Mouse (Mus musculus) midbrain, embryonic 10.5 days (tissue): Measurements from ENCODE around the gene Prkce. TPM values are rescaled to one million over a fixed set of nuclear protein-coding genes. Genes with fewer than 3 reads are reported as not detected.

ENCODE experiments used
- DNase-seq: peaks from one replicate; pipeline ENCODE4 v3.0.0-alpha.2; 2017; ENCODE audit warnings: low spot score
- H3K27ac ChIP-seq: fragments of 300-500 bp; sonication (generic); replicated peaks from 2 replicates; pipeline ENCODE4 v1.5.1; 2016; ENCODE audit warnings: mild to moderate bottlenecking
- H3K27me3 ChIP-seq: fragments of 300-500 bp; sonication (generic); 2 replicates; pipeline ENCODE4 v1.6.1; 2016; ENCODE audit warnings: low read depth, mild to moderate bottlenecking; ENCODE audit not compliant: poor library complexity, severe bottlenecking
- H3K36me3 ChIP-seq: fragments of 300-500 bp; sonication (generic); 2 replicates; pipeline ENCODE4 v1.6.1; 2016; ENCODE audit warnings: mild to moderate bottlenecking, moderate library complexity
- H3K4me1 ChIP-seq: fragments of 300-500 bp; sonication (generic); 2 replicates; pipeline ENCODE4 v1.6.1; 2016
- H3K4me3 ChIP-seq: fragments of 300-500 bp; sonication (generic); 2 replicates; pipeline ENCODE4 v1.5.1; 2016; ENCODE audit warnings: mild to moderate bottlenecking, moderate library complexity
- H3K9me3 ChIP-seq: fragments of 300-500 bp; sonication (generic); replicated peaks from 2 replicates; pipeline ENCODE4 v1.6.1; 2016; ENCODE audit warnings: mild to moderate bottlenecking
- WGBS: fragments of 180-500 bp; shearing (Covaris S2); methylation state at CpG from one replicate; pipeline ENCODE4 v1.1.7; 2016; 5-methylcytosine and 5-hydroxymethylcytosine counted together
- polyA plus RNA-seq: library from polyadenylated mRNA; unstranded; fragments of >200 nt; fragmentation: Nextera tagmentation; extraction: Ambion mirVana; gene quantifications from 2 replicates; pipeline ENCODE4 v1.2.1, GENCODE M21; 2016

Gene Prkce
- polyA plus RNA-seq, 1 experiment from 2014 or later: 2.9 TPM

DNA sequence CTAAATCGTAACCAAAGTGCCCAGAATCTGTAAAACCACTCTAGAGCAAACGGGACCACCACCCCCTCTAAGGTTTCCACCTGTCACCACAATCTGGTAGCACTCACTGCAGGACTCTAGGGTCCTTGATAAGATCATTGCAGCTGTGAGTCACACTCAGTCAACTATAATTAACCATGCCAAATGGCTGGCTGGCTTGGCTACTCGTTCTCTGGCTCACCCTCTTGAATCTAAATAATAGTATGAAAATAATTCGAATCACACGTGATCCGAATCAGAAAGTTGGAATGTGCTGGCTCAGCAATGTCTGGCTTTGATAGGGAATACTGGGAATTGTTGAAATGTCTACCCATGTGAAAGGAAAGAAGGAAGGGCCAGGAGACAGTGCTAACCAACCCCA is 288.9 kb downstream of the Prkce start:
- H3K4me3 ChIP-seq: no peak overlapping the region
- 83% methylated on average over 6 of the region's 6 CpGs for WGBS
- no peak overlapping the region for H3K27ac ChIP-seq
- H3K36me3 ChIP-seq: no peaks in the 10 kb centered on the region
- no peaks in the 10 kb centered on the region for H3K27me3 ChIP-seq
- H3K4me1 ChIP-seq: no peaks in the 10 kb centered on the region
- no peak for DNase-seq
- H3K9me3 ChIP-seq: no peaks in the 10 kb centered on the region

GRCm38 (mm10) chr17:86458302-86458980 is 290.9 kb downstream of the Prkce start:
- no peak overlapping the region for H3K4me3 ChIP-seq
- no peak for DNase-seq
- H3K4me1 ChIP-seq: no peaks in the 10 kb centered on the region
- no peaks in the 10 kb centered on the region for H3K9me3 ChIP-seq
- H3K36me3 ChIP-seq: no peaks in the 10 kb centered on the region
- H3K27ac ChIP-seq: no peak overlapping the region
- 85% methylated on average over 11 of the region's 11 CpGs for WGBS
- H3K27me3 ChIP-seq: peaks cover 8% of the 10 kb centered on the region; the same call in 1 of the 2 replicates

DNA sequence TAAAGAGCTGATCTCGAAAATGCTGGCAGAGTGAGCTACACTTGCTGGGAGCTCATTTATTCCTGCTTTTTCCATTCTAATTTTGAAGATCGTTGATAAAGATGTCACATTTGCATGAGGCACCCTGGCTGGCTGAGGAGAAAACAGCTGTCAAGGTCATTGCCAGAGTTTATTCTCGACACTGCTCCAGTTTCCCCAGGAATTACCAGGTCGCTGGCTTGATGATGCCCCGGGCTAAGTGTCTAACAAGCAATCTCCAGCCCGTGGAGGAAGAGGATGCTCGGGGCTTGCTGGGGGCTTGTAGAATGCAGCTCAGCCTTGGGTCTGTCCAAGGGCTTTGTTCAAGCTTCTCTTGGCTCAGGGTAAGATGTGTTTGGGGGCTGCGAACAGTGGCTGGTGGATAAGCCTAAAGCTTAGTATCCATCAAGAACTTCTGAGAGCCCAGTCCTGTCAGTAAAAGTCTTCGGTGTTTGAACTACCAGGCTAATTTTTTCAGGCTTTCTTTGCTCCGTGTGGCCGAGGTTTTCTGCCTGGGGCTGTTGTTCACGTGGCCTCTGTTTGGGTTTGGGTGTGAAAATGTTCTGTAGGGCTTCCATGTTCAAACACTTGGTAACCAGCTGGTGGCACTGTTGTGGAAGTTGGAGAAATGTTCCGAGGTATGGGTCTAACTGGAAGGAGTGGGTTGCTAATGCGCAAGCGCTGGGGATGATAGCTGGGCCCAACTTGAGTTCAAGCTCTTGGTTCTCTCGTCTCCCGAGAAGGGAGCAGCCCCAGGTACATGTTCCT is 293.3 kb downstream of the Prkce start:
- H3K27me3 ChIP-seq: peaks cover 25% of the 10 kb centered on the region
- WGBS: 85% methylated on average over 17 of the region's 17 CpGs
- H3K36me3 ChIP-seq: no peaks in the 10 kb centered on the region
- peaks cover 17% of the 10 kb centered on the region for H3K4me1 ChIP-seq
- no peak overlapping the region for H3K4me3 ChIP-seq
- H3K27ac ChIP-seq: no peak overlapping the region
- no peak for DNase-seq
- no peaks in the 10 kb centered on the region for H3K9me3 ChIP-seq

- H3K27me3 ChIP-seq: peaks cover 43% of the 10 kb centered on the region
- no peaks in the 10 kb centered on the region for H3K9me3 ChIP-seq
- WGBS: 66% methylated on average over 3 of the region's 3 CpGs
- no peaks in the 10 kb centered on the region for H3K36me3 ChIP-seq
- no peak for DNase-seq
- H3K4me3 ChIP-seq: no peak overlapping the region
- H3K4me1 ChIP-seq: peaks cover 42% of the 10 kb centered on the region
- H3K27ac ChIP-seq: no peak overlapping the region
Observed at GRCm38 (mm10) chr17:86463369-86463768, 295.8 kb downstream of the Prkce start.

DNA sequence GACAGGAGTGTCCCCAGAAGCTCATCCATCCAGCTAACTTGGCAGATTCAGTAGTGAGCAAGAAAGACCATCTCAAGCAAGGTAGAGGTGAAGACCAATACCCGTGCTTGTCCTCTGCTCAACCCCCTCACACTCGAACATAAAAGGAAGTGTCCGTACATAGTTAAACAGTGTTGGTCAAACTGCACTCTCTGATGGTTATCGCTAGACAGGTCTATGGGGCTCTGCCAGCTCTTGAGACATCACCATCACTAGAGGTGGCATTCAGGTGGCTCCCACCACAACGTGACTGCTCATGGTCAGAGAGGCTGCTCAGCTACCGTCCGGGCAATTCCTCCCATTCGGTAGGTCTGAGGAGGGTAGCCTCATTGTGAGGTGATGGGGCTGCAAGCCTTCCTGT is 296.6 kb downstream of the Prkce start:
- Histone ChIP-seq H3K27me3 (peaks cover 51% of the 10 kb centered on the region), H3K4me3 (no peak overlapping the region), H3K27ac (no peak overlapping the region), H3K4me1 (peaks cover 50% of the 10 kb centered on the region), H3K36me3 (no peaks in the 10 kb centered on the region), H3K9me3 (no peaks in the 10 kb centered on the region)
- 96% methylated on average over 8 of the region's 8 CpGs for WGBS
- DNase-seq: no peak

GRCm38 (mm10) chr17:86464689-86465363 is 297.2 kb downstream of the Prkce start:
- WGBS: 60% methylated on average over 16 of the region's 16 CpGs
- H3K27ac ChIP-seq: peak overlapping the region; percentile 52; the same call in 1 of the 2 replicates

DNA sequence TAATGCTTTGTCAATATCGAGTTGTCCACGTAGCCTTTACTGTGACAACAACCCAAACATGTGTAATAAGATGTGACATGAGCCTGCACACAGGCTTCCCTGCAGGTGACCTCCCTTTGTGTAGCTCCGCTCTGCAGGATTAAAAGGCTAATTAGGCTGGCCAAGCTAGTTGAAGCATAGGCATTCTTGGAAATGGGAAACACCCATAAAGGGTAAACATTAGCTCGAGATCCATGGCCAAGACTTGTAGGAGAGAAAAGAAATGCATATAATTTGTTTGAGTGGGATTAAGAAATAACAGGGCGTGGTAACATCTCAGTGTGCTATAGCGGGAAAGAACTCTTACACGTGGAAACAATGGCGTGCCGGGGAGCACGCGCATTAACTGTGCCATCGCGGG is 298.3 kb downstream of the Prkce start:
- DNase-seq: peak; percentile 29
- no peak overlapping the region; the same call in 1 of the 2 replicates for H3K27ac ChIP-seq
- H3K27me3 ChIP-seq: peaks cover 64% of the 10 kb centered on the region
- H3K4me3 ChIP-seq: 0 out of 2 replicates have a peak overlapping the region, but pooled peaks have one; percentile 7
- WGBS: 39% methylated on average over 13 of the region's 13 CpGs
- H3K9me3 ChIP-seq: no peaks in the 10 kb centered on the region
- peaks cover 54% of the 10 kb centered on the region for H3K4me1 ChIP-seq
- H3K36me3 ChIP-seq: no peaks in the 10 kb centered on the region

More at GRCm38 (mm10) chr17:86464689-86465363, 297.2 kb downstream of the Prkce start:
- Histone ChIP-seq H3K4me3 (no peak overlapping the region), H3K27me3 (peaks cover 56% of the 10 kb centered on the region), H3K36me3 (no peaks in the 10 kb centered on the region), H3K4me1 (peaks cover 54% of the 10 kb centered on the region), H3K9me3 (no peaks in the 10 kb centered on the region)
- DNase-seq: peak; percentile 23

DNA sequence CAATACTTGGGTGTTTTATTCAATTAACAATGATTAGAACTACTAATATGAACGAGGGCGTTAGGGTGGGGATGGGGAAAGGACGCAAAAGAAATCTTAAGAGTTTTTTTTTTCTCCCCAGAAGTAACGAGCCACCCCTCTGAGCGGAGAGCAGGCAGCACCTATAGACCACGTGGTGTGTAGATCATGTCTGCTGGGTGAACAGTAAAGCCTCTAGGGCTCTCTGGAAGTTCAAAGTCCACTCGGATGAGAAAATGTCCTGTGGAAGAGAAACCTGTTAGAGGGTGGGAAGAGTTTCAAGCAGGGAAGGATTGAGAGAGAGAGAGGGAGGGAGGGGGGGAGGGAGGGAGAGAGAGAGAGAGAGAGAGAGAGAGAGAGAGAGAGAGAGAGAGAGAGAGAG is 298.8 kb downstream of the Prkce start:
- Histone ChIP-seq H3K4me1 (peaks cover 54% of the 10 kb centered on the region), H3K4me3 (0 out of 2 replicates have a peak overlapping the region, but pooled peaks have one; percentile 7), H3K27me3 (peaks cover 64% of the 10 kb centered on the region), H3K9me3 (no peaks in the 10 kb centered on the region), H3K27ac (peak overlapping the region; percentile 52; the same call in 1 of the 2 replicates), H3K36me3 (no peaks in the 10 kb centered on the region)
- DNase-seq: no peak
- 71% methylated on average over 7 of the region's 7 CpGs for WGBS

DNA sequence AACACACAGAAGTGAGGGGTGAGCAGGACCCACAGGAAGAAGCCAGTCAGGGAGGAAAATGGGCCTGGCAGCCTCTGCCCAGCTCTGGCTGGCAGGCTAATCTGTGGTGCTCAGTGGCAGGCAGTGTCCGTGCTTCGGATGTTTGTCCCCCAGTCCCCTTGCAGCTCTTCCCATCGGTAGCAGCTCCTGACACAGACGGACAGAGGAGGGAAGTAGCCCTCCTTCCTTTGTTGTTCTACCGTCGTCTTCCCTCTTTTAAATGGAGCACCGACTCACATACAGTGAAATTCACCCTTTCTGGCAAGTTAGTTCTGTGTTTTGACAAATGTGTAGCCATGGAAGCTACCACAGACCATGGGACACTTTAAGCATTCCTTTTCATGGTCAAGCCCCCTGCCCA is 299.3 kb downstream of the Prkce start:
- peaks cover 54% of the 10 kb centered on the region for H3K4me1 ChIP-seq
- peak overlapping the region; percentile 52; the same call in 1 of the 2 replicates for H3K27ac ChIP-seq
- WGBS: 48% methylated on average over 7 of the region's 7 CpGs
- no peaks in the 10 kb centered on the region for H3K36me3 ChIP-seq
- no peak for DNase-seq
- no peaks in the 10 kb centered on the region for H3K9me3 ChIP-seq
- peaks cover 64% of the 10 kb centered on the region for H3K27me3 ChIP-seq
- no peak overlapping the region for H3K4me3 ChIP-seq

- H3K4me1 ChIP-seq: peaks cover 54% of the 10 kb centered on the region
- peak overlapping the region; percentile 46; the same call in 1 of the 2 replicates for H3K27ac ChIP-seq
- H3K9me3 ChIP-seq: no peaks in the 10 kb centered on the region
- no peak for DNase-seq
- no peaks in the 10 kb centered on the region for H3K36me3 ChIP-seq
- H3K27me3 ChIP-seq: peaks cover 64% of the 10 kb centered on the region
- H3K4me3 ChIP-seq: no peak overlapping the region
- WGBS: 57% methylated on average over 10 of the region's 10 CpGs
Observed at GRCm38 (mm10) chr17:86467291-86467898, 299.8 kb downstream of the Prkce start.

- H3K4me1 ChIP-seq: peaks cover 54% of the 10 kb centered on the region
- 58% methylated on average over 5 of the region's 5 CpGs for WGBS
Observed at GRCm38 (mm10) chr17:86467967-86468366, 300.4 kb downstream of the Prkce start.

GRCm38 (mm10) chr17:86470160-86470559 is 302.6 kb downstream of the Prkce start:
- DNase-seq: no peak
- Histone ChIP-seq H3K36me3 (no peaks in the 10 kb centered on the region), H3K27ac (no peak overlapping the region), H3K27me3 (peaks cover 38% of the 10 kb centered on the region), H3K4me1 (peaks cover 43% of the 10 kb centered on the region), H3K9me3 (no peaks in the 10 kb centered on the region), H3K4me3 (no peak overlapping the region)
- 90% methylated on average over 5 of the region's 5 CpGs for WGBS

More at GRCm38 (mm10) chr17:86467967-86468366, 300.4 kb downstream of the Prkce start:
- Histone ChIP-seq H3K9me3 (no peaks in the 10 kb centered on the region), H3K4me3 (no peak overlapping the region), H3K36me3 (no peaks in the 10 kb centered on the region), H3K27ac (peak overlapping the region; percentile 46; the same call in 1 of the 2 replicates), H3K27me3 (peaks cover 60% of the 10 kb centered on the region)
- DNase-seq: no peak
